Mouse (Mus musculus) heart, postnatal 14 days (tissue): ENCODE results near the gene Dspp. TPM values are rescaled to one million over a fixed set of nuclear protein-coding genes. Genes with fewer than 3 reads are reported as not detected.
A peak's percentile ranks its signal among the peaks of the same experiment; 100 is the strongest.

Experiments
- DNase-seq, 2 experiments: peaks; one replicate each; pipeline ENCODE4 v3.0.0; 2021 to 2022
- intact Hi-C: fragments of 180-260 bp; cut with DNase I; formaldehyde crosslinking; loops from one replicate; pipeline ENCODE4 v1.15.1; 2025
- total RNA-seq, 2 experiments: library from RNA; stranded (reverse); gene quantifications; 2 replicates each; pipeline ENCODE4 v1.2.3; 2021

The Dspp gene
- total RNA-seq, 2 experiments from 2014 or later = not detected

DNA sequence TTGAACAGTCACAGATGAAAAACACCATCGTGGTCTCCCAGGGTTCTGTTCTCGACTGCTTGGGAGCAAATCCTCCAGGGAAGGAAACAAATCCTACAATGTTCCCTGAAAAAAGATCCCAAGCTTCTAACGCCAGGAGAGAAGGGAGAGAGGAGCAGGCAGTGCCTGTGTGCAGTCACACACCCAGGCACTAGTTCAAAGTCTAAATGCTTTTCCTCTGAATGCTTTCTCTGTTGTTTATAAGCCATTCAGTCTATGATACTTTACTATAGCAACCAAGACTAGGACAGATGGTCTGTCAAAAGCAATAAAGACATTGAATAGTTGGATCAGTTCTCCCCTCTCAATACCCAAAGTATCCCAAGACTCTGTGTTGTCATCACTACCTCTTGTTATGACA is 16.8 kb downstream of the Dspp start:
- intact Hi-C loops = no loop called here
- DNase-seq = no peak

DNA sequence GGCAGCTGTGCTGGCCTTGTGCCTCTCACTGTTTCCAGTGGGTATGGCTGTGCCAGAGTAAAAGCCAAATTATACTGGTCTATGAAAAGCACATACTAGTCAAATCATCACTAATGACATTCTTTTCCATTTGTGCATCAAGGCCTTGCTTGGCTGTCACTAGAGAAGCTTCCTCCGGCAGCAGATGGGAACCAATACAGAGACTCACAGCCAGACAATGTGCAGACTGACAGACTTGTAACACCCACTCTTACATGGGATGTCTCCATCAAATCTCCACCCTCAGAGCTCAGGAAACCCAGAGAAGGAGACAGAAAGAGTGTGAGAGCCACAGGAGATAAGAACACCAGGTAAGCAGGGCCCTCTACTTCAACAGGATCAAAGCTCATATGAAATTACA is 24.6 kb downstream of the Dspp start:
- intact Hi-C loops = no loop called here

DNA sequence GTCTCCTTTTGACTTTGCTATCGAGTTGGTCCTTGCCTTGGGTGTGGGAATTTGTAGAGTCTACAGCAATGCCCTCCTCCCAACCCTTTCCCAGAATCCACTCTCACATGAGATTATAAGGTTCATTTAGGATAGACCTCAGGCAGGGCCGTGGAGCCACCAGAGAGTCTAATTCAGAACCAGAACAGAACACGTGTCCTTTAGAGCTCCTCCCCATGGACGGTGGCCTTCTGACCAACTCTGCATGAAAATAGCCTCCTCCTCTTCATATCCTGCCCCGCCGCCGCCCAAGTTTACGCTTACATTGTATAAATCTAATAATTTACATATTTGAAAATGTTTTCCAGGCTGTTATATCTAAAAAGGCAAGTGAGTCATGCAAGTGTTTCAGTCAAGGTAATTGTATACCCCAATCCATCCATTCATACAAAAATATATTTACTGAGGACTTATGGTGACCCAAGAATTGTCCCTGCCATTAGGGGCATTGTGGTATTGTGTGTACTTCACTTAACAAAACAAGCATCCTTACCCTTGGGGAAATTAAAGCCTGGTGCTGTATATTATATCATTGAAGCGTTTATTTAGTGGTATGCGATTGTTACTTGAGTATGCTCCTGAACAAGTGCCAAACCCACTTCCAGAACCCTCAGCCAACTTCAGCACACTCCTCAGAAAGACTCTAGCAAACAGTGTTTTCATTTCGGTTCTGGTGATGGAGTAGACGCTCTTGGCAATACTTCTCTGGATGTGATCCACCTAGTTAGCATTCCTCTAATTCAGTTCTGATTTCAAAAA is 30.8 kb downstream of the Dspp start:
- intact Hi-C loops = no loop called here
- no peak for DNase-seq

More for the DNA sequence above, 24.6 kb downstream of the Dspp start:
- no peak for DNase-seq

DNA sequence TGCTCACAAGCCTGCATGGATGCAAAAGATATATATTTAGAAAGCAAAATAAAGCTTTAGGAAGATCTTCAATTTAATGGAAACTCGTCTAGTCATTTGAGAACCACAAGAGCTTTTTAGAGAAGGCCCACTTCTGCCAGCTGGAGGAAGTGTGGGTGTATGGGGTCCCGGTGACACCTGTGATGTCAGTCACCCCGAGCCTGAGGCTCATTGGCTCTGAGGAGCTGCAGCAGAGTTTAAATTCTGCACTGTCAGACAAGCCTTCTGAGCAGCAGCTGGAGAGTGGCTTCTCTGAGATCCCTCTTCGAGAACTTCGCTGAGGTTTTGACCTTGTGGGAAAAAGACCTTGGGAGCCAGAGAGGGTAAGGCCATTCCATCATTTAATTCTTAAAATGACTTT is 31.8 kb downstream of the Dspp start, which contains the start of gene Dmp1:
Gene Dmp1, plus strand, starts transcription at position 263 of the 400 bp plus-strand sequence.
- intact Hi-C loops = no loop called here

DNA sequence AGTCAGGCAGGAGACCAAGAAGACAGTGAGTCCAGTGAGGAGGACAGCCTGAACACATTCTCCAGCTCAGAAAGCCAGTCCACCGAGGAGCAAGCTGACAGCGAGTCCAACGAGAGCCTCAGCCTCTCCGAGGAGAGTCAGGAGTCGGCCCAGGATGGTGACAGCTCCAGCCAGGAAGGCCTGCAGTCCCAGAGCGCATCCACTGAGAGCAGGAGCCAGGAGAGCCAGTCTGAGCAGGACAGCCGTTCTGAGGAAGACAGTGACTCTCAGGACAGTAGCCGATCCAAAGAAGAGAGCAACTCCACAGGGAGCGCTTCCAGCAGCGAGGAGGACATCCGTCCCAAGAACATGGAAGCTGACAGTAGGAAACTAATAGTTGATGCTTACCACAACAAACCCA is 42.0 kb downstream of the Dspp start:
- intact Hi-C loops = loop anchor here (10.0 kb wide), 1 partner anchor 218 kb away; no protein-coding TSS in a partner anchor
- DNase-seq = no peak

More for the DNA sequence above, 31.8 kb downstream of the Dspp start, which contains the start of gene Dmp1:
- no peak for DNase-seq

DNA sequence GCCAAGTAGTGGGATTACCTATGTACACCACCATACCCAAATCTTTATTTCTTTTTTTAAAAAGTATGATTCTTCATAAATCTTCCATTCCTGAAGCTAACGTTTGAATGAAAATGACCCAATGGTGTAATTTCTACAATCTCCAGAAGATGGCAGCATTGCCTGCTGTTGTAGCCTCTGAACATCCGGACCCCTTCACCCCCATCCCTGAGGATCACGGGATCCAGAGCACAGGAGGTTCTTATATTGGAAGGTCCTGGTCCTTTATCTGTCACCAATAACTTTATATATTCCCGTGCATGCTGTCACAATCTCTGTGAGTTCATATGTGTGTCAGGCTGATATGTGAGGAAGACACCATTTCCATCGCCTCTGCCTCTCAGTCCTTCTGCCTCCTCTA is 48.4 kb downstream of the Dspp start:
- DNase-seq = peak; percentile 18 to 41
- intact Hi-C loops = loop anchor here (1.0 to 10.0 kb wide), 4 partner anchors 87 to 228 kb away; no protein-coding TSS in a partner anchor

DNA sequence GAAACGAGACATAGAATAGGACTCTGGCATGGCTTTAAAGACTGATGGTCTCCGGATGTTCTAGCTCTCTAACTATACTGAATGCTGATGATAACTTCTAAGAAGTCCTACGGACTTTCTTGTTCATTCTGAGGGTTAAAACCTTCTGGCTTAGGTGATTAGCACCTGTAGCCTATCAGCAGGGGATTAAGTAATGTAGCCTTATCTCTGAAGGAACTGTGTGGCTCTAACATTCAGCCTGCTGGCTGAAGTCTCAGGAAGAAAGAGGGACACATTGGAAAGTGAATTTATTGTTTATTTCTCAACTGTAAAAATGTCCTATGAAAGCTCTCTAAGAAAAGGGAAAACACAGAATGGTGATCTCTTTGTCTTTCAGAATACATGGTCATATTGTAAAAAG is 53.8 kb downstream of the Dspp start:
- intact Hi-C loops = no loop called here
- no peak for DNase-seq

DNA sequence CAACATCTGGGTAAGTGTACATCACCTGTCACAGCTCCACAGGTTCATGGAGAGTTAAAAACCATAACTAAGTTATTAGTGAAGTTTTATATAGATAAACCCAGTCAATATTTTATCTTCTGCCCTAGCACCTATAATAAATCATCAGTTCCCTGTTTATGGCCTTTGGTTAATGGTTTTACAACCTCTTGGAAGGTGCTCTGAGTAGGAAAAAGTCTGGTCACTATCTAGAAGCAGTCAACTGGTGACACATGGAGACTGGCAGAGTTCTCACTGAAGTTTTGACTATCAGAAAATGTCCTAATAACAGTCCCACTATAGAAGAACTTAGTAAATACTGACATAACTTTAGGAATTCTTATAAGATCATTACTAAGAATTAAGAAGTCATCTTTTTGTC is 54.2 kb downstream of the Dspp start:
- DNase-seq = no peak
- intact Hi-C loops = no loop called here

DNA sequence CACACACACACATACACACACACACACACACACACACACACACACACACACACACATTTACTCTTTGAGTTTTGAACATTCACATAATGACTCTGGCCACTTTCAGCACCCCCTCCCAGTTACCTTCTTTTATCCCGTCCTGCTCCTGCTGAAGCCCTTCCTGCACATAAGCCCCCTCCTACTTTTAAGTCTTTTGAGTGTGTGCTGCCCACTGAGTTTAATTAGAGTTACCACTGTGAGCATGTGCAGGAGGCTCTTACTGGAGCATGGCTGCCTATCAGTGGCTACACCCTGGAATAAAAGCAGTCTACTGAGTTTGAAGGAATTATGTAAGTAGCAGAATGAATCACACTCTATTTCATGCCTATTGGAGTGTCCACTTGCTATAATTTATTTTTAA is 58.0 kb downstream of the Dspp start:
- intact Hi-C loops = no loop called here
- DNase-seq = no peak

Other genes with a start within 250 kb of the Dspp start
- gene Hsd17b13, start 193.3 kb upstream of the Dspp start, total RNA-seq = not detected
- 10 to 100 TPM; 26.7 to 32.7 TPM for gene Hsd17b11, start 148.8 kb upstream of the Dspp start, total RNA-seq
- gene Nudt9, start 124.4 kb upstream of the Dspp start, total RNA-seq = 10 to 100 TPM; 42.1 to 43.0 TPM
- gene Gm17660, start 93.1 kb upstream of the Dspp start, total RNA-seq = not detected
- 100 to 1,000 TPM; 335 to 337 TPM for gene Sparcl1, start 57.0 kb upstream of the Dspp start, total RNA-seq
- not detected for gene Dmp1, start 31.9 kb downstream of the Dspp start, total RNA-seq
- not detected for gene Ibsp, start 128.5 kb downstream of the Dspp start, total RNA-seq
- gene Mepe, start 154.6 kb downstream of the Dspp start, total RNA-seq = not detected